Mouse (Mus musculus) adrenal gland, postnatal 36 days (tissue): ENCODE measurements around the gene Upf3a. TPM values are rescaled to one million over a fixed set of nuclear protein-coding genes. Genes with fewer than 3 reads are reported as not detected.
"Not testable (repeated sequence)": the region's sequence is repeated elsewhere in the genome, so short reads cannot be mapped to it uniquely, and the experiment has no call there.

Experiments
- DNase-seq, 2 experiments: peaks; one replicate each; pipeline ENCODE4 v3.0.0; 2021; ENCODE audit warnings: mixed read lengths in 1 of 2
- long read RNA-seq, 2 experiments: library from polyadenylated mRNA; stranded (forward); transcript quantifications; one replicate each; pipeline ENCODE4 v2.0.0; 2021; ENCODE audit warnings: borderline sequencing depth in 2 of 2
- total RNA-seq, 2 experiments: library from RNA; stranded (reverse); gene quantifications; 2 replicates each; pipeline ENCODE4 v1.2.3; 2021

Gene Upf3a
- total RNA-seq = 10 to 100 TPM; 30.0 to 31.3 TPM
- long read RNA-seq, experiment 1, transcript Upf3a-201 (9 exons, 2,057 nt) = major isoform, 83 of 89 reads
- long read RNA-seq, experiment 1, partial matches to known transcripts = 3 of 89 reads
- long read RNA-seq, experiment 1, other reads (novel, unspliced or antisense) = 1 of 89 reads
- long read RNA-seq, experiment 2, transcript Upf3a-201 (9 exons, 2,057 nt) = major isoform, 18 of 23 reads
- long read RNA-seq, experiment 2, partial matches to known transcripts = 4 of 23 reads
- long read RNA-seq, experiment 2, other reads (novel, unspliced or antisense) = 0 of 23 reads

GRCm38 (mm10) chr8:13785250-13785763, at the start of gene Upf3a:
Gene Upf3a, plus strand, starts transcription at chr8:13785615.
- peak; percentile 93 to 97 for DNase-seq

- peak; percentile 16 to 25 for DNase-seq
These were observed 45.1 kb upstream of the Upf3a start for GRCm38 (mm10) chr8:13740323-13740770.

- DNase-seq = no peak
These were observed 44.4 kb upstream of the Upf3a start for GRCm38 (mm10) chr8:13740817-13741613.

- not testable (repeated sequence) for DNase-seq
These were observed 39.2 kb upstream of the Upf3a start for GRCm38 (mm10) chr8:13746212-13746611.

GRCm38 (mm10) chr8:13747626-13748025, 37.8 kb upstream of the Upf3a start:
- no peak for DNase-seq

GRCm38 (mm10) chr8:13753680-13754079, 31.7 kb upstream of the Upf3a start:
- peak; percentile 82 to 84 for DNase-seq

GRCm38 (mm10) chr8:13756480-13756879, 28.9 kb upstream of the Upf3a start:
- no peak for DNase-seq

- peak; percentile 91 to 93 for DNase-seq
These were observed 28.2 kb upstream of the Upf3a start, which contains the start of gene Cdc16 for GRCm38 (mm10) chr8:13756982-13757804. Gene Cdc16, plus strand, starts transcription at chr8:13757676.

GRCm38 (mm10) chr8:13757805-13758727, 27.3 kb upstream of the Upf3a start:
- DNase-seq = peak; percentile 30 to 59

- DNase-seq = no peak
These were observed 16.2 kb upstream of the Upf3a start for GRCm38 (mm10) chr8:13769206-13769605.

- peak; percentile 11 to 23 for DNase-seq
These were observed 4.9 kb upstream of the Upf3a start for GRCm38 (mm10) chr8:13780536-13780935.

GRCm38 (mm10) chr8:13785764-13786299, 417 bp downstream of the Upf3a start:
- peak; percentile 97 to 99 for DNase-seq

- no peak for DNase-seq
These were observed 4.2 kb downstream of the Upf3a start for GRCm38 (mm10) chr8:13789606-13790005.

GRCm38 (mm10) chr8:13793097-13793745, 7.8 kb downstream of the Upf3a start:
- no peak for DNase-seq

GRCm38 (mm10) chr8:13793746-13794101, 8.3 kb downstream of the Upf3a start:
- no peak for DNase-seq

- no peak for DNase-seq
These were observed 12.3 kb downstream of the Upf3a start for GRCm38 (mm10) chr8:13797676-13798075.

- DNase-seq = no peak
These were observed 14.2 kb downstream of the Upf3a start for GRCm38 (mm10) chr8:13799566-13799965.

- no peak for DNase-seq
These were observed 43.3 kb downstream of the Upf3a start for GRCm38 (mm10) chr8:13828598-13829172.

GRCm38 (mm10) chr8:13838289-13838688, 52.9 kb downstream of the Upf3a start, which contains the start of gene AF366264:
Gene AF366264, minus strand, starts transcription at chr8:13838389.
- not testable (repeated sequence) for DNase-seq

GRCm38 (mm10) chr8:13843286-13843685, 57.9 kb downstream of the Upf3a start:
- not testable (repeated sequence) for DNase-seq
